Mouse (Mus musculus) pancreas, adult 10 weeks (tissue): ENCODE results near the gene Flt4. TPM values are rescaled to one million over a fixed set of nuclear protein-coding genes. Genes with fewer than 3 reads are reported as not detected.

ENCODE experiments used
- polyA plus RNA-seq: library from polyadenylated mRNA; stranded (reverse); fragments of 350-450 nt; fragmentation: Illumina TruSeq; extraction: RNeasy Lipid Tissue Mini Kit (QIAGEN cat#74804); gene quantifications from one replicate; pipeline ENCODE4 v1.2.3, GENCODE M21; 2015; ENCODE audit warnings: low read depth, low replicate concordance; ENCODE audit not compliant: insufficient read depth

Flt4 gene
- polyA plus RNA-seq = 5.3 TPM

DNA sequence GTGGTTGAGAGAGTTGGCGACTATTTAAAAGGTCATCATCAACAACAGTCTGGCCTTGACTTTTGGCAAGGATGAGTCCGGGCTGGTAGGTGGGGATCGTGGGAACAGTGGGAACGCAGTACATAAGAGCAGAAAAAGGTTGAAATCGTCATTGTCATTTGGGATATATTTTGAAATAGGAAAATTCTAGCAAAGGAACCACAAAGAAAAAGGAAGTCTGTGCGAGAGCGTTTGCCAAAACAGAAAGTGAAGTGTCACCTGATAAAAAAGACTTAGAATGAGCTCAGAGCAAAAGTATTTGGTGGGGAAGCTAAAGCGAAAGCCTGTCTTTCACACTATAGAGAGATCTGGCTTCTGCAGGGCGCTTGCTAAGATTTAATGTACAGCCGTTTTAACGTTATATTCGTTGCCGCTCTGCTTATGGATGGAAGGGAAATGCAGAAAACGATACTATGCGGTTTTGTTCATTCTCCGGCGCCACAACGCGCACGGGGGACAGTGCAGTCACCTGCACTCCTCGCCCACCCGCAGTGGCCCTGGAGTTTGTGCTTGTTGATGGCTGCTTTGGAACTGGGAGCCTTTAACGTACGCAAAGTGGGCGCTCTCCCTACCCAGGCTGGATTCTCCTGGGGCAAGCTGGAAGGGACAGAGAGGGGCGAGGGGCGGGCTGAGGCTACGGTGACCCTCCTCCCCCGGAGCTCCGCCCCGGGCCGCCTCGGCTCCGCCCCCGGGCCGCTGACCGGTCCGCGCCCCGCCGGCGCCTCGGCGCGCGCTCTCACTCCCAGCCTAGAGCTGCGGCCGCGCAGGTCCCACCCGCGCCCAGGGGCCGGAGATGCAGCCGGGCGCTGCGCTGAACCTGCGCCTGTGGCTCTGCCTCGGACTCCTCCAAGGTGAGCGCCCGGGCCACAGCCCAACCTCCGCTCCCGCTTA, at the start of gene Flt4:
Gene Flt4, plus strand, starts transcription at position 326 of the 930 bp plus-strand sequence.

DNA sequence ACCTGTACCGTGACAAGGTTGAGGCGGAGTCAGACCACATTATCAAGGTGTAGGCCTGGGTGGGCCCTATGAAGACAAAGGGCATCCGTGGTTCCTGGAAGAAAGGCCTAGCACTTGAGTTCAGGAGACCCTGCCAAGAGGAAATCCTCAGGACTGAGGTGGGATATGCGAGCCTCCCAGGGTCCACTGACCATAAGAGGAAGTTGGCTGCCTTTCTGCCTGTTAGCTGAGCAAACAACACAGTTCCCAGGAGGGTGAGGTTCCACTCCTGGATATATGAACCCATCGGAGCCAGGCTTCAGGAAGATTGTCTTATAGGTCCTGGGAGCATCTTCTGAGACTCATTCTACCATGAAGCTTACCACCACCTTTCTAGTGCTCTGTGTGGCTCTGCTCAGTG, 54.2 kb downstream of the Flt4 start, which contains the start of gene Scgb3a1:
Gene Scgb3a1, plus strand, starts transcription at position 301 of the 400 bp plus-strand sequence.

Other genes starting within 250 kb of the Flt4 start
- gene Olfr1389, start 186.2 kb upstream of the Flt4 start, polyA plus RNA-seq = not detected
- gene Olfr1388, start 172.6 kb upstream of the Flt4 start, polyA plus RNA-seq = not detected
- not detected for gene Olfr1387, start 153.9 kb upstream of the Flt4 start, polyA plus RNA-seq
- gene Olfr1386, start 144.2 kb upstream of the Flt4 start, polyA plus RNA-seq = not detected
- gene Olfr1385, start 120.2 kb upstream of the Flt4 start, polyA plus RNA-seq = not detected
- not detected for gene Olfr1384, start 102.5 kb upstream of the Flt4 start, polyA plus RNA-seq
- not detected for gene Olfr1383, start 89.6 kb upstream of the Flt4 start, polyA plus RNA-seq
- gene Olfr1382, start 81.0 kb upstream of the Flt4 start, polyA plus RNA-seq = not detected
- gene Olfr1381, start 65.8 kb upstream of the Flt4 start, polyA plus RNA-seq = not detected
- not detected for gene Olfr1380, start 52.4 kb upstream of the Flt4 start, polyA plus RNA-seq
- gene Scgb3a1, start 54.3 kb downstream of the Flt4 start, polyA plus RNA-seq = not detected
- 10.2 TPM for gene Cnot6, start 103.5 kb downstream of the Flt4 start, polyA plus RNA-seq
- gene Gfpt2, start 184.9 kb downstream of the Flt4 start, polyA plus RNA-seq = 8.8 TPM
- gene Mapk9, start 237.5 kb downstream of the Flt4 start, polyA plus RNA-seq = 8.7 TPM